Mouse (Mus musculus) brain, embryonic 14.5 days (tissue): ENCODE measurements around the gene Hcrtr1.

Experiments
- CTCF ChIP-seq: fragments of 200-500 bp; IDR thresholded peaks from 2 replicates; pipeline ENCODE4 v1.5.1; 2012; ENCODE audit warnings: inconsistent platforms, mild to moderate bottlenecking, moderate library complexity, borderline replicate concordance; ENCODE audit not compliant: insufficient read depth, insufficient read length; ENCODE audit errors: extremely low read depth
- POLR2A ChIP-seq: fragments of 200-500 bp; IDR thresholded peaks from 2 replicates; pipeline ENCODE4 v1.6.1; 2012; ENCODE audit warnings: mild to moderate bottlenecking, inconsistent platforms, borderline replicate concordance; ENCODE audit not compliant: poor library complexity, insufficient read depth, insufficient read length, severe bottlenecking; ENCODE audit errors: extremely low read depth

GRCm38 (mm10) chr4:130186450-130186849 is 47.3 kb upstream of the Hcrtr1 start:
- TF ChIP-seq CTCF (no peak), POLR2A (no peak)
